Mouse (Mus musculus) ES-E14 (cell line): ENCODE measurements at regions not wholly inside any gene's neighbourhood (a gene's known extent, or its start where the extent isn't known, plus 50 kb on each side); places are given as distances from the start of the nearest gene placed in this dataset.

Experiments used
- DNase-seq: peaks from one replicate; pipeline ENCODE4 v3.0.0-alpha.2; 2013; ENCODE audit warnings: low read depth, low spot score
- H3K27ac ChIP-seq: 2 replicates; pipeline ENCODE4 v1.5.1; 2012; ENCODE audit warnings: low read depth, mild to moderate bottlenecking, low read length, moderate library complexity, mixed read lengths; ENCODE audit not compliant: poor library complexity, insufficient read depth, severe bottlenecking
- H3K36me3 ChIP-seq: 2 replicates; pipeline ENCODE4 v1.6.1; 2012; ENCODE audit warnings: mild to moderate bottlenecking, low read length, moderate library complexity, mixed read lengths; ENCODE audit not compliant: control insufficient read depth, poor library complexity, insufficient read depth, severe bottlenecking
- H3K4me1 ChIP-seq, 2 experiments: fragments of 150-350 bp in 1 of 2; sonication (generic) in 1 of 2; 2 replicates each; pipeline ENCODE4 v1.6.1; 2012; ENCODE audit warnings: low read length in 2 of 2, mild to moderate bottlenecking in 1 of 2, mixed read lengths in 1 of 2; ENCODE audit not compliant: control insufficient read depth in 2 of 2, insufficient read depth in 2 of 2, poor library complexity in 1 of 2
- H3K4me3 ChIP-seq, 2 experiments: fragments of 150-350 bp in 1 of 2; sonication (generic) in 1 of 2; 2 replicates each; pipeline ENCODE4 v1.5.1; 2012; ENCODE audit warnings: low read length in 2 of 2, low read depth in 1 of 2, mild to moderate bottlenecking in 1 of 2, mixed read lengths in 1 of 2; ENCODE audit not compliant: insufficient read depth in 1 of 2, poor library complexity in 1 of 2, severe bottlenecking in 1 of 2
- H3K9ac ChIP-seq: 2 replicates; pipeline ENCODE4 v1.6.1; 2012; ENCODE audit warnings: low read depth, mild to moderate bottlenecking, low read length, mixed read lengths; ENCODE audit not compliant: poor library complexity, insufficient read depth, severe bottlenecking
- H3K9me3 ChIP-seq: fragments of 150-350 bp; sonication (generic); 2 replicates; pipeline ENCODE4 v1.6.1; 2012; ENCODE audit warnings: low read depth, mild to moderate bottlenecking, low read length; ENCODE audit not compliant: control insufficient read depth, insufficient read depth
- CHD2 ChIP-seq: IDR thresholded peaks from 2 replicates; pipeline ENCODE4 v1.6.1; 2014; ENCODE audit warnings: mild to moderate bottlenecking, low read depth, low read length, inconsistent platforms
- HCFC1 ChIP-seq: IDR thresholded peaks from 2 replicates; pipeline ENCODE4 v1.6.1; 2012; ENCODE audit warnings: low read length, inconsistent platforms, borderline replicate concordance; ENCODE audit not compliant: insufficient read depth
- MAFK ChIP-seq: IDR thresholded peaks from 2 replicates; pipeline ENCODE4 v1.6.1; 2014; ENCODE audit warnings: mild to moderate bottlenecking, low read depth, low read length, inconsistent platforms; ENCODE audit not compliant: insufficient read depth
- ZC3H11A ChIP-seq: IDR thresholded peaks from 2 replicates; pipeline ENCODE4 v1.6.1; 2012; ENCODE audit warnings: low read depth, mild to moderate bottlenecking, inconsistent platforms, low read length, borderline replicate concordance
- ZNF384 ChIP-seq: IDR thresholded peaks from 2 replicates; pipeline ENCODE4 v1.6.1; 2012; ENCODE audit warnings: low read depth, low read length, inconsistent platforms
- in situ Hi-C, 2 experiments: fragments of 600-800 bp; cut with MboI; formaldehyde crosslinking; loops; one replicate each; pipeline ENCODE4 v1.15.1; 2025; ENCODE audit warnings: low sequenced_read_pairs in 2 of 2, inconsistent platforms in 1 of 2; ENCODE audit not compliant: unreplicated experiment in 2 of 2

DNA sequence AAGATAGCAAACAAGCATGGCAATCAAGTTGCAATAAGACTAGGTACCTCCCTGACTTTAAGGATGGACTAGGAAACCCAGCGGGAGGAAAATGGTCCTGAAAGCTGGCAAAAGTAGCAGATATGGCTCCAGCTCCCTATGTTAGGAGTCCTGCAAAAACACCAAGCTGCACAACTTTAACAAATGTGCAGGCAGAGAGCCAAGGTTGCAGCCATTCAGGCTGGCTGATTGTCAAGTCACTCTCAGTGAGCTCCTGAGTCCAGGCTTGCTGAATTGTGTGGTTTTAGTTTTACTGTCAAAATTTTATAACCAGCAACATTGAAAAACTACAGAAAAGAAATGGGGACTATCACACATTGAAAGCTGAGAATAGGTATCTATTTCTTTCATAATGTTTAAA, 1122.8 kb upstream of the Slc10a2 start:
- in situ Hi-C loops: no loop called here
- H3K9me3 ChIP-seq: no peaks in the 10 kb centered on the region
- TF ChIP-seq HCFC1: no peak
- no peak for TF ChIP-seq ZNF384
- no peak for TF ChIP-seq ZC3H11A
- no peak for TF ChIP-seq CHD2
- H3K4me1 ChIP-seq: no peaks in the 10 kb centered on the region
- H3K36me3 ChIP-seq: no peaks in the 10 kb centered on the region
- H3K27ac ChIP-seq: no peak overlapping the region
- no peak overlapping the region for H3K4me3 ChIP-seq
- no peak for DNase-seq
- no peak overlapping the region for H3K9ac ChIP-seq

DNA sequence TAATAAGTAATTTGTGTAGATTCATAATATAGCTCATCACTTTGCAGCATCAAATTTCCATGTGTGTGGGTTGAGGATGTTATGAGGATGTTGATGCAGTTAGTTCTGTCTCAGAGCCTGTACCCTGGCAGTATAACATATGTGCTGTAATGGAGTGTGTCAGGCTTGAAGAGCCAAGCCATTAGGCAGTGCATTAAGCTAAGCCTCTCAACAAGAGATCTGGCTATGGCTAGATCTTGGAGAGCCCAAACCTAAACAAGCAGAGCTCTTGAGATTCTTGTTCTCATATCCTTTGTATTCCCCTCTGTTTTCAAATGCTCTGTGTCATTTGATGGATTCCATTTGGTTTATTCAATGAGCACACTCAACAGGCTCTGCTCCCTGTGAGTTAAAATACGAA, 1120.0 kb upstream of the Slc10a2 start:
- H3K4me3 ChIP-seq: no peak overlapping the region
- no peaks in the 10 kb centered on the region for H3K9me3 ChIP-seq
- H3K9ac ChIP-seq: no peak overlapping the region
- no peaks in the 10 kb centered on the region for H3K4me1 ChIP-seq
- H3K36me3 ChIP-seq: no peaks in the 10 kb centered on the region
- in situ Hi-C loops: no loop called here
- TF ChIP-seq CHD2: no peak
- no peak for TF ChIP-seq HCFC1
- TF ChIP-seq ZNF384: no peak
- no peak for TF ChIP-seq ZC3H11A
- no peak overlapping the region for H3K27ac ChIP-seq
- no peak for DNase-seq

DNA sequence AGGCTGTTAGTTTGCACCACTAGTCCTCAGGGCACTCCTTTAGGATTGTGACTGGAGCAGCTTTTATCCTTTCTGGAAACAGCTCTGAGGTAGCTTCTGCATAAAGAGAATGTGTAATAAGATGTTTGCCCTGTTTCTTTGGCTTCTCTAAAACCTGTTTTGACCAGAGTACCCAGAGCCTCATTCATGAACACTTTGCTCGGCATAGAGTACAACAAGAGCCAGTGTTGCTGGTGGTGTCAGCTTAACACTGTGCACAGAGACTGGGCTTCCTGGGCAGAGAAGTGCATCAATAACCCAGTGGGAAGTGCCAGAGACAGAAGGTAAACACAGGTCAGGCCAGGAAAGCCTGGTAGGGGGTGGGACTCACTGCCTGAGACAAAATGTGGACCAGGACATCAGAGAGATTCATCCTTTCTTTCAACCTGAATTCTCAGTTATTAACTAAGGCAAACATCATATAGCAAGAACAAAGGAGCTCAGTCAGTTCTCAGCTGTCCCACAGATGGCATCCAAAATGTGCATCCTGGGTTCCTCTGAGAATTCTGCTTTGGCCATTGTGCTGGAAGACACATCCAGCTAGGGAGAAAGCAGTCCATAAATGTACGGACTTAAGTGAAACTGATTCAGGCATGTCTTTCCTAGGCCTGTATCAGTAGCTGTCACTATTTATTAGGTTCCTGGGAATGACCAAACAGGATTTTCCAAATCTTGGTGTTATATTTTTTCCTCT, 1102.6 kb upstream of the Slc10a2 start:
- DNase-seq: no peak
- Histone ChIP-seq H3K4me1 (no peaks in the 10 kb centered on the region), H3K36me3 (no peaks in the 10 kb centered on the region), H3K4me3 (no peak overlapping the region), H3K9ac (no peak overlapping the region), H3K27ac (no peak overlapping the region), H3K9me3 (no peaks in the 10 kb centered on the region)
- TF ChIP-seq HCFC1: no peak
- no peak for TF ChIP-seq CHD2
- TF ChIP-seq ZNF384: no peak
- TF ChIP-seq MAFK: no peak
- no peak for TF ChIP-seq ZC3H11A
- in situ Hi-C loops: no loop called here

DNA sequence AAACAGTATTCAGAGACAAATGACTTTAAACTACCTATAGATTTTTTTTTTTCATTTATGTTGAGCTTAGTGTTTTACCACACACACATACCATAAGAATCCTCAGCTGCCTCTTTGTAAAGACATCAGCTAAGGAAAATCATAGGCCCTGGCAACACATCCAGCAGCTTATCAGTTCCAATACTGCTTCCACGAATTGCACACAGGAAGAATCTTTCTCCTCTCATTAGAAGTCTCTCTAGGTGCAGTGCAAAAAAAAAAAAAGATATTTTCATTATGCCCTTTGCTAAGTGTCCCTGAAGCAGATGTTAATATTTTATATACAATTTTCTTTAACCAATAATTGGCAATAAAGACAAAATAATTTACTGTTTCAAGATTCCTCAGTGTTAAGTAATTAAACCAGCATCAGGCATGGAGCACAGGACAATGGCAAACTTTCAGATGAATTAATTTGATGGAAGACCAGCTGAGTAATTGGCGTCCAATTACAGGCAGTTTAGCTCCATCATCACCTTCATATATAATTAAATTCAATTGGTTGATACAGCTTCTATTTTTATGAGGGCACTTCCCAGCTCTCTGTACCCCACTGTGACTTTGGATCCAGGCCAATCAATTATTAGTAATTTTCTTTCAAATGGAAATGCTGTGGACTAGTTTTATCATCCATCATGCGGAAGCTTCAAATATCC, 1099.0 kb upstream of the Slc10a2 start:
- TF ChIP-seq ZNF384 (no peak), CHD2 (no peak), HCFC1 (no peak), ZC3H11A (no peak), MAFK (no peak)
- no peak overlapping the region for H3K4me3 ChIP-seq
- in situ Hi-C loops: no loop called here
- no peak overlapping the region for H3K27ac ChIP-seq
- H3K4me1 ChIP-seq: no peaks in the 10 kb centered on the region
- no peaks in the 10 kb centered on the region for H3K36me3 ChIP-seq
- DNase-seq: no peak
- no peak overlapping the region for H3K9ac ChIP-seq
- no peaks in the 10 kb centered on the region for H3K9me3 ChIP-seq

DNA sequence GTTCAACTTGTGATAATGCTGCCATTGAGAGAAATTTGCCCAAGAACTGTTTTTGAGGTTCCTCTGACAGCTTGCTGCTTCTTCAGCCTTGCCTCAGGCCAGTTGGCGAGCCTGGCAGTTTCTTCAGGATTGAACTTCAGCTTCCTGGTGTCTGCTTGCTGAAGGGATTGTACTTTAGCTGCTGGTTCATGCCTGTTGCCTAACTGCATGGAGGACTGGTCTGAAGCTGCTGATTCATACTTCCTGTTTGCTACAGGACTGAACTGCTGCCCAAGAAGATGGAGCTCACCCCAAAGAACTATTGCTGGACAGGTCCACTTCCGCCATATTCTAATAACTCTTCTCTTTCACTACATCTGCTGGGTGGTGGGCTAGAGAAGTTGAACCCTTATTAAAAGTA, 1086.3 kb upstream of the Slc10a2 start:
- DNase-seq: no peak
- Histone ChIP-seq H3K27ac (no peak overlapping the region), H3K9me3 (no peaks in the 10 kb centered on the region), H3K4me1 (no peaks in the 10 kb centered on the region), H3K9ac (no peak overlapping the region), H3K36me3 (no peaks in the 10 kb centered on the region), H3K4me3 (no peak overlapping the region)
- in situ Hi-C loops: no loop called here
- TF ChIP-seq ZNF384 (no peak), ZC3H11A (no peak), HCFC1 (no peak), CHD2 (no peak)
